Mouse (Mus musculus): ENCODE data around the gene Dusp3.

GRCm38 (mm10) chr11:102006271-102006670 lies 19.5 kb upstream of the Dusp3 start:
- TF ChIP-seq CTCF (IDR thresholded peaks at IDR 0.05; ENCODE audit: low read depth, low read length) (no peak), POLR2A (IDR thresholded peaks at IDR 0.05; ENCODE audit: extremely low read depth, insufficient read depth, low read length) (no peak)

Measured in liver, adult 2 months (tissue).